Mouse (Mus musculus) hindbrain, embryonic 15.5 days (tissue): ENCODE measurements around the gene Cfap161. TPM values are rescaled to one million over a fixed set of nuclear protein-coding genes. Genes with fewer than 3 reads are reported as not detected.

ENCODE experiments used
- polyA plus RNA-seq: library from polyadenylated mRNA; unstranded; fragments of >200 nt; fragmentation: Nextera tagmentation; extraction: Ambion mirVana; gene quantifications from 2 replicates; pipeline ENCODE4 v1.2.1, GENCODE M21; 2015

The Cfap161 gene
- polyA plus RNA-seq, 1 experiment from 2014 or later = 2.2 TPM

Other genes with a start within 250 kb of the Cfap161 start
- gene Tmc3, start 210.0 kb downstream of the Cfap161 start, polyA plus RNA-seq = 0.30 and 0.31 TPM in 2 replicates
- gene Stard5, start 162.9 kb downstream of the Cfap161 start, polyA plus RNA-seq = 6.7 TPM in 2 replicates
- gene Il16, start 49.2 kb downstream of the Cfap161 start, polyA plus RNA-seq = 0.96 and 1.4 TPM in 2 replicates
- 11.1 and 11.5 TPM in 2 replicates for gene Tlnrd1, start 89.4 kb upstream of the Cfap161 start, polyA plus RNA-seq
- gene Mesd, start 89.6 kb upstream of the Cfap161 start, polyA plus RNA-seq = 67.1 and 79.1 TPM in 2 replicates